Mouse (Mus musculus): ENCODE results near the gene Slc26a1. TPM values are rescaled to one million over a fixed set of nuclear protein-coding genes. Genes with fewer than 3 reads are reported as not detected.

Slc26a1 gene
- polyA plus RNA-seq, 1 experiment from 2014 or later, result 0.53 TPM

GRCm38 (mm10) chr5:108713096-108713495, 37.7 kb upstream of the Slc26a1 start:
- Histone ChIP-seq H3K27ac (replicated peaks in 1 of 2; ENCODE audit: control insufficient read depth in 1 of 2, insufficient read depth in 1 of 2, low read depth in 2 of 2, low read length in 2 of 2) (0 out of 4 replicates have a peak overlapping the region, but pooled peaks of 1 of the 2 experiments have one; percentile 48), H3K4me1 (ENCODE audit: control insufficient read depth in 2 of 2, insufficient read depth in 2 of 2, low read length in 2 of 2) (peaks cover 5 to 16% of the 10 kb centered on the region in 2 experiments; a peak in 3 of 4 replicates), H3K27me3 (ENCODE audit: control insufficient read depth, insufficient read depth, low read length) (no peaks in the 10 kb centered on the region), H3K9ac (ENCODE audit: low read length) (no peak overlapping the region), H3K9me3 (ENCODE audit: control insufficient read depth, low read length) (no peaks in the 10 kb centered on the region), H3K4me2 (ENCODE audit: low read length) (no peak overlapping the region), H3K36me3 (ENCODE audit: control insufficient read depth, insufficient read depth, low read length) (peaks cover 4% of the 10 kb centered on the region; the same call in 1 of the 2 replicates), H3K4me3 (ENCODE audit: control insufficient read depth in 1 of 2, insufficient read depth in 1 of 2, low read depth in 1 of 2, low read length in 2 of 2) (no peak overlapping the region)
- no peak for ATAC-seq (ENCODE audit: insufficient number of reproducible peaks, insufficient read depth, low FRiP score, low read depth)
- WGBS, result 72% methylated on average over 2 of the region's 2 CpGs

GRCm38 (mm10) chr5:108711968-108712367, 36.6 kb upstream of the Slc26a1 start:
- no peaks in the 10 kb centered on the region for H3K9me3 ChIP-seq (ENCODE audit: control insufficient read depth, low read length)
- no peak for ATAC-seq (ENCODE audit: insufficient number of reproducible peaks, insufficient read depth, low FRiP score, low read depth)
- H3K27ac ChIP-seq (replicated peaks in 1 of 2; ENCODE audit: control insufficient read depth in 1 of 2, insufficient read depth in 1 of 2, low read depth in 2 of 2, low read length in 2 of 2), result no peak overlapping the region
- no peak overlapping the region for H3K4me3 ChIP-seq (ENCODE audit: control insufficient read depth in 1 of 2, insufficient read depth in 1 of 2, low read depth in 1 of 2, low read length in 2 of 2)
- H3K4me1 ChIP-seq (ENCODE audit: control insufficient read depth in 2 of 2, insufficient read depth in 2 of 2, low read length in 2 of 2), result peaks cover 2 to 10% of the 10 kb centered on the region in 2 experiments; a peak in 3 of 4 replicates
- H3K36me3 ChIP-seq (ENCODE audit: control insufficient read depth, insufficient read depth, low read length), result peaks cover 11% of the 10 kb centered on the region
- 70% methylated on average over 6 of the region's 6 CpGs for WGBS
- no peak overlapping the region for H3K4me2 ChIP-seq (ENCODE audit: low read length)
- no peaks in the 10 kb centered on the region for H3K27me3 ChIP-seq (ENCODE audit: control insufficient read depth, insufficient read depth, low read length)
- H3K9ac ChIP-seq (ENCODE audit: low read length), result no peak overlapping the region

GRCm38 (mm10) chr5:108708981-108709731, 33.8 kb upstream of the Slc26a1 start:
- 38% methylated on average over 6 of the region's 6 CpGs for WGBS
- no peak overlapping the region for H3K4me2 ChIP-seq (ENCODE audit: low read length)
- no peak overlapping the region for H3K9ac ChIP-seq (ENCODE audit: low read length)
- ATAC-seq (ENCODE audit: insufficient number of reproducible peaks, insufficient read depth, low FRiP score, low read depth), result no peak
- H3K36me3 ChIP-seq (ENCODE audit: control insufficient read depth, insufficient read depth, low read length), result peaks cover 38% of the 10 kb centered on the region
- peaks cover 2 to 10% of the 10 kb centered on the region in 2 experiments; a peak in 3 of 4 replicates for H3K4me1 ChIP-seq (ENCODE audit: control insufficient read depth in 2 of 2, insufficient read depth in 2 of 2, low read length in 2 of 2)
- H3K27ac ChIP-seq (replicated peaks in 1 of 2; ENCODE audit: control insufficient read depth in 1 of 2, insufficient read depth in 1 of 2, low read depth in 2 of 2, low read length in 2 of 2), result no peak overlapping the region
- H3K4me3 ChIP-seq (ENCODE audit: control insufficient read depth in 1 of 2, insufficient read depth in 1 of 2, low read depth in 1 of 2, low read length in 2 of 2), result no peak overlapping the region
- H3K27me3 ChIP-seq (ENCODE audit: control insufficient read depth, insufficient read depth, low read length), result no peaks in the 10 kb centered on the region
- H3K9me3 ChIP-seq (ENCODE audit: control insufficient read depth, low read length), result no peaks in the 10 kb centered on the region

GRCm38 (mm10) chr5:108708419-108708818, 33.0 kb upstream of the Slc26a1 start:
- 94% methylated on average over 1 of the region's 1 CpGs for WGBS
- no peak overlapping the region for H3K4me2 ChIP-seq (ENCODE audit: low read length)
- peaks cover 2 to 16% of the 10 kb centered on the region in 2 experiments; a peak in 2 of 4 replicates for H3K4me1 ChIP-seq (ENCODE audit: control insufficient read depth in 2 of 2, insufficient read depth in 2 of 2, low read length in 2 of 2)
- no peaks in the 10 kb centered on the region for H3K9me3 ChIP-seq (ENCODE audit: control insufficient read depth, low read length)
- no peak for ATAC-seq (ENCODE audit: insufficient number of reproducible peaks, insufficient read depth, low FRiP score, low read depth)
- no peaks in the 10 kb centered on the region for H3K27me3 ChIP-seq (ENCODE audit: control insufficient read depth, insufficient read depth, low read length)
- peaks cover 38% of the 10 kb centered on the region for H3K36me3 ChIP-seq (ENCODE audit: control insufficient read depth, insufficient read depth, low read length)
- no peak overlapping the region for H3K9ac ChIP-seq (ENCODE audit: low read length)
- no peak overlapping the region for H3K27ac ChIP-seq (replicated peaks in 1 of 2; ENCODE audit: control insufficient read depth in 1 of 2, insufficient read depth in 1 of 2, low read depth in 2 of 2, low read length in 2 of 2)
- H3K4me3 ChIP-seq (ENCODE audit: control insufficient read depth in 1 of 2, insufficient read depth in 1 of 2, low read depth in 1 of 2, low read length in 2 of 2), result no peak overlapping the region

- Histone ChIP-seq H3K4me3 (ENCODE audit: control insufficient read depth in 1 of 2, insufficient read depth in 1 of 2, low read depth in 1 of 2, low read length in 2 of 2) (no peak overlapping the region), H3K27me3 (ENCODE audit: control insufficient read depth, insufficient read depth, low read length) (no peaks in the 10 kb centered on the region), H3K4me1 (ENCODE audit: control insufficient read depth in 2 of 2, insufficient read depth in 2 of 2, low read length in 2 of 2) (peaks cover 2 to 16% of the 10 kb centered on the region in 2 experiments; a peak in 2 of 4 replicates), H3K4me2 (ENCODE audit: low read length) (no peak overlapping the region), H3K9me3 (ENCODE audit: control insufficient read depth, low read length) (no peaks in the 10 kb centered on the region), H3K36me3 (ENCODE audit: control insufficient read depth, insufficient read depth, low read length) (peaks cover 38% of the 10 kb centered on the region), H3K9ac (ENCODE audit: low read length) (no peak overlapping the region), H3K27ac (replicated peaks in 1 of 2; ENCODE audit: control insufficient read depth in 1 of 2, insufficient read depth in 1 of 2, low read depth in 2 of 2, low read length in 2 of 2) (no peak overlapping the region)
- 64% methylated on average over 2 of the region's 2 CpGs for WGBS
- ATAC-seq (ENCODE audit: insufficient number of reproducible peaks, insufficient read depth, low FRiP score, low read depth), result no peak
Measured at GRCm38 (mm10) chr5:108707758-108708157, 32.4 kb upstream of the Slc26a1 start.

- H3K9me3 ChIP-seq (ENCODE audit: control insufficient read depth, low read length), result no peaks in the 10 kb centered on the region
- ATAC-seq (ENCODE audit: insufficient number of reproducible peaks, insufficient read depth, low FRiP score, low read depth), result no peak
Measured at GRCm38 (mm10) chr5:108703754-108704626, 28.6 kb upstream of the Slc26a1 start.

GRCm38 (mm10) chr5:108701341-108702021, 26.1 kb upstream of the Slc26a1 start:
- H3K9ac ChIP-seq (ENCODE audit: low read length), result no peak overlapping the region
- no peaks in the 10 kb centered on the region for H3K27me3 ChIP-seq (ENCODE audit: control insufficient read depth, insufficient read depth, low read length)
- no peak for ATAC-seq (ENCODE audit: insufficient number of reproducible peaks, insufficient read depth, low FRiP score, low read depth)
- peaks cover 22% of the 10 kb centered on the region for H3K36me3 ChIP-seq (ENCODE audit: control insufficient read depth, insufficient read depth, low read length)
- peaks cover 34 to 42% of the 10 kb centered on the region in 2 experiments for H3K4me1 ChIP-seq (ENCODE audit: control insufficient read depth in 2 of 2, insufficient read depth in 2 of 2, low read length in 2 of 2)
- 62% methylated on average over 10 of the region's 10 CpGs for WGBS
- no peak overlapping the region for H3K4me3 ChIP-seq (ENCODE audit: control insufficient read depth in 1 of 2, insufficient read depth in 1 of 2, low read depth in 1 of 2, low read length in 2 of 2)
- no peak overlapping the region; a peak in 1 of 4 replicates for H3K27ac ChIP-seq (replicated peaks in 1 of 2; ENCODE audit: control insufficient read depth in 1 of 2, insufficient read depth in 1 of 2, low read depth in 2 of 2, low read length in 2 of 2)
- no peak overlapping the region for H3K4me2 ChIP-seq (ENCODE audit: low read length)
- H3K9me3 ChIP-seq (ENCODE audit: control insufficient read depth, low read length), result no peaks in the 10 kb centered on the region

More at GRCm38 (mm10) chr5:108703754-108704626, 28.6 kb upstream of the Slc26a1 start:
- H3K36me3 ChIP-seq (ENCODE audit: control insufficient read depth, insufficient read depth, low read length), result peaks cover 38% of the 10 kb centered on the region
- H3K4me2 ChIP-seq (ENCODE audit: low read length), result no peak overlapping the region
- H3K27ac ChIP-seq (replicated peaks in 1 of 2; ENCODE audit: control insufficient read depth in 1 of 2, insufficient read depth in 1 of 2, low read depth in 2 of 2, low read length in 2 of 2), result no peak overlapping the region
- H3K4me3 ChIP-seq (ENCODE audit: control insufficient read depth in 1 of 2, insufficient read depth in 1 of 2, low read depth in 1 of 2, low read length in 2 of 2), result no peak overlapping the region
- WGBS, result 66% methylated on average over 12 of the region's 12 CpGs
- peaks cover 28 to 34% of the 10 kb centered on the region in 2 experiments for H3K4me1 ChIP-seq (ENCODE audit: control insufficient read depth in 2 of 2, insufficient read depth in 2 of 2, low read length in 2 of 2)
- H3K27me3 ChIP-seq (ENCODE audit: control insufficient read depth, insufficient read depth, low read length), result no peaks in the 10 kb centered on the region
- no peak overlapping the region for H3K9ac ChIP-seq (ENCODE audit: low read length)

All from heart, embryonic 14.5 days (tissue).